Mouse (Mus musculus): ENCODE results near the gene Foxe1.

The Foxe1 gene

DNA sequence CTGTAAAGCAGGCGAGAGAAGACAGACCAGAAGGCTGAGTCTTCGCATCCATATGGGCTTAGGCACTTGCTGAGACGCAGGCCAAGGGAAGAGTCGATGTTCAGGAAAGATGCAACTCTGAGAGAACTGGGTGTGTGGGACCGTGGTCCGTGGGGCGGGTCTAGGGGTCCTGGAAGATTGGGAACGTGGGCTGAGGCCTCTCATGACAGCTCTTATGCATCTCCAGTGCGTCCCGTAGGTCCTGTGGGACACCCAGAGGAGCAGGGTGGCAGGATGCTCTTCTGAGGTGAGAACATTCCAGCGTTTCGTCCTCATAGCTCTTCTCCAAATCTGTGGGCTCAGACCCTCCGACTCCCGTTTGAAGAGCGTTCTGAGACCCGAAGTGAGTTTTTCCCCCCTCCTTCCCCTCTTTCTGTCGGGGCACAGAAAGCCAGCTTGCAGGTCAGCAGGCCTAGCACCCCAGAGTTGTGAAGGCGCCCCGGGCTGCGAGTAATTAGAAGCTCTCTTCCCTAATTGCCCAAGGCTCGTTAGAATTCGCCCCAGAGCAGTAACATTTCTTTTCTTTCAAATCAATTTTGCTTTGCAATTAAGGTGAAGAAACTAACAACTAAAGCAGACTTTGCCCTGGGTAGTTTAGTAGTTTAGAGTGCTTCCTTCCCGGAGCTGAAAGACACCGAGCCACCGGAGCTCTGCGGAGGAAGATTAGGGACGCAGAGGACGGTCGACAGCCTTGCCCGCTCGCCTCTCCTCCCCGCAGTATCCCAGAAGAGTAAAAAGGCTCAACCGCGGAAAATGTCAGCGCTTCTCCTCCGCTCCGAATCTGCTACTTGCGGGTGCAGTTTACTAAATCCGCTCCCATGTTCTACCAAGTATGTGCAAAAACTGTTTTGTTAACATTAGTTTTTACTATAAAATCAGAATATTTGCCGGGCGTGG is 4.4 kb downstream of the Foxe1 start:
- no peak for DNase-seq (ENCODE audit: low spot score)

DNA sequence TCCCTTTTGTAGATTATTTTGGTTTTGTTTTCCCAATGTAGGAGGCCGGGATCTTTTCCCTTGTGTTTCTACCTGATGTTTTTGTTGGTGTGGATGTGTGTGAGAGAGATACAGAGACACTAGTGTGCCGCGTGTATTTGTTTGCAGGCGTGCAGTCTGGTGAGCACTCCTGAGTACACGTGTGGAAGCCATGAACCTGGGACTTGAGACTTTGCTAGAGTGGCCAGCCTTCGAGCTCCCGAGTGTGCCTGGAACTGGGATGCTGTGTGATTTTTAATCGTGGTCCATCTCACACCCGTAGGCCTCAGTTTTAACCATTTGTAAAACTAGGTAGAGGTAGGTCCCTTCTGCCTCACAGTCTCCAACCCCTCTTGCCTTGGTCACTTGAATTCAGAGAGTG is 5.5 kb downstream of the Foxe1 start:
- DNase-seq (ENCODE audit: low spot score): no peak

DNA sequence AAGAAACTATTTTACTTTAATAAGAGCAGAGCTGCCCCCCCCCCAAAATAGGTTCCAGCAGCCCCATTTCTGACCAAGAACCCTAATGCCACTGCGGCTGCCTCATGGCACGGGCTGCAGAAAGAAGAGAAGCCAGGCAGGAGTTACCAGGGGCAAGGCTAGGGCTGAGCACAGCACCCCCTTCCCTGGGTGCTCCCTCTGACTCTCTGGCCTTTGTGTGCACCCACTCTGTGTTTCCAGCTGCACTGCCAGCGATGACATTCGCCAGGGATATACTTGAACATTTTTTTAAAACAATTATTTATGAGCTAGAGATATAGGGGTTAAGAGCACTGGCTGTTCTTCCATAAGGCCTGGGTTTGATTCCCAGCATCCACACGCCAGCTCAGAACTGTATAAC is 6.1 kb downstream of the Foxe1 start:
- no peak for DNase-seq (ENCODE audit: low spot score)

DNA sequence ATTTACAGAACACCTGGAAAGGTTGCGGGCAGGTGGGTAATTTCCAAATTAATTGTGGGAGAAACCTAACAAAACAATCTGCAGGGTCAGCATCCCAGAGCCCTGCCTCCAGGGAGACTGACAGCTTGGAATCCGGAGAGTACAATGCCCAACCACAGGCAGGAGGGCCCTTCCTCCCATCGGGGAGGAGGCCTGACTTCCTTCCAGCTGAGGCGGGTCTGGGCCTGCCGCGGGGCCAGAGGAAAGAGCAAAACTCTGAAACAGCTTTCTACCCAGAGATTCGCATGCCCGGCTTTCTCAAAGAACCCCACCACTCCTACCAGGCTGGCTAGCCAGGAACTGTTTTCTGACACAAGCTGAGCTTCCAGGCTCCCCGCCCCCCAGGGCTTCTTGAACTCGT is 9.6 kb downstream of the Foxe1 start:
- DNase-seq (ENCODE audit: low spot score): no peak

DNA sequence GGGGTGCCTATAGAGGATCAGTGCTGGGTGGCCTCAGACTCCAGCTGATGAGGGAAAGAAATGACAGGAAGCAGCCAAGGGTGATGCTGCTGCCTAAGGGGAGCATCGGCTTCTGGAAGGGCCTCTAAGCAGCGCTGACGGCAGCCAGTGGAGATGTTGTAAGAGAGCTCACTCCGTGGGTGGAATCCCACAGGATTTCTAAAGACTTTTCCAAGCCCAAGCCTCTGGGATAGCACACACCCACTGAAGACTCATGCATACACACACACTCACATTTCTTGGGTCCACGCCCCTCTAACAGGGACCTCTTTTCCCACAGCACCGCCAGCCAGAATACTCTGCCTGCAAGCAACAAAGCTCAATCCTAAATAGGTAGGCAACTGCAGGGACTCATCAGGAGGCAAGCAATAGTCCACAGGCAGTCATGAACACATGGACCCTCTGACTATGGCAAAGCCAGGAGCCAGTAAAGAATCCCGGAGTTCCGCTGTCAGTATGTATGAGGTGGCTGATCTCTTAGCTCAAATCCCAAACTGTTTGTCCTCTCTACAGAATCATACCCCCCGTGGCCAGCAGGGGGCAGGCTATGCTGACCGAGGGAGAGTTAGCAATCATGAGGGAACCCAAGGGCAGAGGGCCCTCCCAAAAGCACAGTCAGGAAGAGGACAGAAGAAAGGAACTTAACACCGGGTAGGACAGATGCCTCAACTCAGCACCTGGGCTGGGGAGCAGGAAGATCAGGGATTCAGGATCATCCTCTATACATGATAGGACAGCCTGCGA is 13.1 kb downstream of the Foxe1 start:
- peak; percentile 39 for DNase-seq (ENCODE audit: low spot score)

- no peak for DNase-seq (ENCODE audit: low spot score)
Measured at GRCm38 (mm10) chr4:46359539-46360253, 16.3 kb downstream of the Foxe1 start.

GRCm38 (mm10) chr4:46361258-46361657 is 17.8 kb downstream of the Foxe1 start:
- DNase-seq (ENCODE audit: low spot score): no peak

DNA sequence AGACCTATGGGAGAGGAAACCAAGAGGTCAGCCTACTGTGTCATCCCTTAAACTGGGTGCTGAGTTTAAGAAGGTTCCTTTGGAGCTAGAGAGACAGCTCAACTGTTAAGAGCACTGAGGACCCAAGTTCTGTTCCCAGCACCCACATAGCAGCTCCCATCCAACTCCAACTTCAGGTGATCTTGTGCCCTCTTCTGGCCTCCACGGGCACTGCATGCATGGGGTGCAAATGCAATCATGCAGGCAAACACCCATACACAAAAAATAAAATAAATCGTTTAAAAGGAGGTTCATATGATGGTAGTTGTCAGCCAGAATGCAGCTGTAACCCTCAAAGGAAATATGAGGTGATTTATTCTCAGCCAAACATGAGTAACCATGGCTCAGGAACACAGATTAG is 21.0 kb downstream of the Foxe1 start:
- DNase-seq (ENCODE audit: low spot score): no peak

GRCm38 (mm10) chr4:46367487-46367959 is 24.1 kb downstream of the Foxe1 start:
- no peak for DNase-seq (ENCODE audit: low spot score)

GRCm38 (mm10) chr4:46369070-46369469 is 25.7 kb downstream of the Foxe1 start:
- DNase-seq (ENCODE audit: low spot score): no peak

- DNase-seq (ENCODE audit: low spot score): no peak
Measured at GRCm38 (mm10) chr4:46370406-46370805, 27.0 kb downstream of the Foxe1 start.

GRCm38 (mm10) chr4:46371030-46371429 is 27.6 kb downstream of the Foxe1 start:
- no peak for DNase-seq (ENCODE audit: low spot score)

DNA sequence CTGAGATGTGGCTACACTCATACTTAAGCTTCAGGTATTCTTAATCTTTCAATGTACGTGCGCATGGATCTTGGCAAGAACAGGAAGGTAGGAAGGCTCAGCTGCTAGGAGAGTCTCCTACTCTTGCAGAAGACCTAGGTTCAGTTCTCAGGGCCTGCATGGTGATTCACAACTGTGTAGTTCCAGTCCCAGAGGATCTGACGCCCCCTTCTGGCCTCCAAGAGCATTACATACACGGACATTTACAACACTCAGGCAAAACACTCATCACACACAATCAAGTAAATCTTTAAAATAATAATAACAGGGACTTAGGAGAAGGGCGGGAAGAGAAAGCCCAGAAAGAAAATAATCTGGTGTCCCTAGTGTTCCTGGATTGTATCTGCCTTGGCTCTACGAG is 31.0 kb downstream of the Foxe1 start:
- peak; percentile 15 for DNase-seq (ENCODE audit: low spot score)

DNA sequence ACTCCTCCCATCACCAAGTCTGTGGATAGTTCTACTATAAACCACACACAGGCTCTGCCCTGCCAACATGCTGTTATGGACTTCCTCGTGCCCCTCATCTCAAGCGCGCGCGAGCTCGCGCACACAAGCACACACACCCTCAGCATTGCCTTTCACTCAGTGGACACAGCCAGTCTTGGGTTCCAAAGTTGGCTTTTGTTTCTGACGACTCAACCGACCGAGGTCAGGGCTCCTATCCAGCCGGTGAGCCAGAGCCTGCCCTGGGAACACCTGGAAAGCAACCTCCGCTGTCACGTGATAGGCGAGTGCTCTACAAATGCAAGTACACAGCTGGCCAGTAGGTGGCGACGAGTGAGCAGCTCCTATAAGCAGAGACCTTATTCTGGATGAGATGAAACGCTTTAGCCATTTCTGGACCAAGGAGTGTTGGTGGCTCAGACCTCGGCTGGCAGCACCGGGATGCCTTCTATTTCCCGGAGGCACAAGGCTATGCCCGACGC is 31.5 kb downstream of the Foxe1 start:
- DNase-seq (ENCODE audit: low spot score): peak; percentile 65

DNA sequence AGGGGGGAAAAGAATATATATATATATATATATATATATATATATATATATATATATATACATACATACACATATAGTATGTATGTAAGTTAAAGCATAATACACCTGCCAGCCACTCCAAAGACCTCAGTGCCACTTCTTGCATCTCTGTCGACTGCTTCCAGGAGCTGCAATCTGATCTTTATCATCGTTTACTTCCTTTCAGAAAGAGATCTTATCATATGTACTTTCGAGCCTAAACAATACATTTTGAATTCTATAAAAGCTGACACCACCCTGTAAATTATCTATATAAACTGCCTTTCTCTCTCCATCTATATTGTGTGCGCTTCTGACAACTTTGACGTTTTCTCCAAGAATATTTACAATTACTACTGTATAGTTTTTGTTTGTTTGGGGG is 45.1 kb downstream of the Foxe1 start:
- DNase-seq (ENCODE audit: low spot score): no peak

GRCm38 (mm10) chr4:46389013-46389611 is 45.7 kb downstream of the Foxe1 start, which contains the start of gene Trmo:
TSS of gene Trmo (minus strand) at chr4:46389437.
- peak; percentile 92 for DNase-seq (ENCODE audit: low spot score)

DNA sequence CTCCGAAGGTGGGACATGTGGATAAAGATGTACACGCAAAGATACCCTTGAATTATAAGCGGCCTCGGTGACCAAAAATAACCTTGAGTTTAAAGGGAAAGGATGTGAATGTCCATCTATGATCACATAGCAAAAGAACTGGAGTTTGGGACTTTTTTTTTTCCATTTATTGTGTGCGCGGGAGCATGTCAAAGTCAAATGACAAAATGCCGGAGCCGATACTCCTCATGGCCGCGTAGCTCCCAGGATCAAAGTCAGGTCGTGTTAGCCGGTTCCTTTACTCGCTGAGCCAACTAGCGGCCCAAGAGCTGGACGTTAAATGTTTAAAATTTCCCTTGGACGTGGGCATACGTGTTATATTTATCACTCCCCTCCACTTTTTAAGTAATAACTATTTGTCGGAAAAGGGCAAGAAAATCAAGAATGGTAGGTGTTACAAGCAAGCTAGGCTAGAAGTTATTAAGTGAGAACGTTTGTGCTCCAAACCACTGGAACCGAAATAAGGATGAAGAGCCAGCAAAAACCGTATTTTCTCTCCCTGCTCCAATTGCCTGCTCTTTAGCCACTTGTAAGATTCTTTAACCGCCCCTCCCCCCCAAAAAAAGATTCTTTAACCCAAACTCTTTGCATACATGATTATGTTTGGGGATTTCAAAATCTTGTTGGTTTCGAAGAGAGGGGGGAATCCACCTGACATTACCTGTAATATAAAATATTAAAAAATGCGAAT is 46.4 kb downstream of the Foxe1 start:
- DNase-seq (ENCODE audit: low spot score): no peak

- DNase-seq (ENCODE audit: low spot score): peak; percentile 77
Measured at GRCm38 (mm10) chr4:46390390-46390970, 47.1 kb downstream of the Foxe1 start.

DNA sequence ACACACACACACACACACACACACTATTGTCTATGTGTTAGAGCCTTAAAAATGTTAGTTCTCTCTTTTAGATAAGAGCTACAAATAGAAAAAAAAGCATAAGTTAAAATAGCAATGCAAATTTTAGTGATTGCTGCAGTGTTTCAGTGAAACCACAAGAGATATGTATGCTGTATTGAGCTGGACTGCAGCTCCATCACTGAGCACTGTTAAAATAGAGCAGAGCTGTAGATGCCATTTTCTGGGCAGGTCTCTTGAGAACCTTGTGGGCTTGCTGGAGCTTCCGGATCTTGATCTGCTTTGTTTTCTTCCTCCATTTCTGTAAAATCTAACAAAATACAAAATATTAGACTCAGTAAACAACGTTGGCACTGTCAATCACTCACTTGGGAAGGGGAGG is 51.0 kb downstream of the Foxe1 start:
- DNase-seq (ENCODE audit: low spot score): no peak

GRCm38 (mm10) chr4:46395736-46396135 is 52.3 kb downstream of the Foxe1 start:
- peak; percentile 66 for DNase-seq (ENCODE audit: low spot score)

Measured in spleen, adult 12 weeks (tissue).